ENCODE assay signal across 11 mouse cellular contexts in genomic region chr13:95470970-95471369, GRCm38 (mm10). TPM values are rescaled to one million over a fixed set of nuclear protein-coding genes. Genes with fewer than 3 reads are reported as not detected.
DNase-seq lines count a peak whose midpoint lies in the region; ATAC-seq and TF ChIP-seq lines count a peak whose summit lies in the region.
"Had no signal": no experiment of that assay in that cellular context is flagged by ENCODE, and none has a peak within 500 bp of the region (broad histone marks: within the 10 kb centered on the region; RNA-seq: fewer than 3 reads in every experiment).

No protein-coding gene starts in this region.

- H3K4me3 ChIP-seq in layer of hippocampus, adult 2 months = no peak overlapping the region
- H3K4me3 ChIP-seq: forebrain, embryonic 13.5 days had no signal

- 0 out of 2 replicates have a peak, but pooled peaks have one; percentile 50 for ATAC-seq in erythroid progenitor cell, adult 5-6 weeks (replicated peaks; ENCODE audit: low FRiP score, poor library complexity, severe bottlenecking)
- ATAC-seq: forebrain, embryonic 13.5 days had no signal

- DNase-seq in adrenal gland, postnatal 25 days = peak; percentile 7
- DNase-seq in adrenal gland, adult 2 months = no peak
- no peak for DNase-seq in layer of hippocampus, adult 2 months (ENCODE audit: low spot score in 2 of 2)
- DNase-seq in layer of hippocampus, adult 9-10 months (ENCODE audit: low spot score) = no peak
- DNase-seq in CD4-positive helper T cell, adult 2 months (ENCODE audit: low read depth, low spot score) = peak; percentile 32
- DNase-seq in natural killer cell, adult 2 months (ENCODE audit: low spot score in 2 of 2) = no peak
- DNase-seq in cerebellum, adult 18-20 months = no peak

- TF ChIP-seq CTCF in layer of hippocampus, adult 2 months (conservative IDR thresholded peaks at IDR 0.05) = peak; percentile 60

- H3K27ac ChIP-seq in layer of hippocampus, adult 2 months = no peak overlapping the region
- H3K27ac ChIP-seq: forebrain, embryonic 13.5 days had no signal

RNA-seq across cellular contexts. Expression of gene S100z, which starts 7.6 kb away (rescaled TPM):
- not detected in 2 replicates for total RNA-seq in adrenal gland, postnatal 25 days (2021)
- not detected for total RNA-seq in adrenal gland, adult 2 months (2021)
- not detected in 2 replicates for polyA plus RNA-seq in adrenal gland, adult 2 months (2012; rRNA removed)
- not detected for total RNA-seq in layer of hippocampus, adult 2 months (2021)
- not detected in 2 replicates for total RNA-seq in erythroid progenitor cell, adult 5-6 weeks (2015; ENCODE audit: low replicate concordance)
- not detected in 2 replicates for total RNA-seq in erythroid progenitor cell, adult 5-6 weeks (2017; ENCODE audit: low replicate concordance)
- total RNA-seq: layer of hippocampus, postnatal 14 days; monocyte, adult 5-6 weeks had no signal
- polyA plus RNA-seq: forebrain, embryonic 13.5 days had no signal

RNA-seq across cellular contexts. Expression of gene Crhbp, which starts 26.2 kb away (rescaled TPM):
- not detected in 2 replicates for total RNA-seq in adrenal gland, postnatal 25 days (2021)
- under 1 TPM in 1 of 2 experiments, not detected in 1; 0.21 TPM for total RNA-seq in adrenal gland, adult 2 months (2021)
- not detected in 2 replicates for polyA plus RNA-seq in adrenal gland, adult 2 months (2012; rRNA removed)
- total RNA-seq in layer of hippocampus, adult 2 months (2021) = 10 to 100 TPM; 19.9 to 20.9 TPM
- total RNA-seq in erythroid progenitor cell, adult 5-6 weeks (2015; ENCODE audit: low replicate concordance) = not detected in 2 replicates
- not detected in 2 replicates for total RNA-seq in erythroid progenitor cell, adult 5-6 weeks (2017; ENCODE audit: low replicate concordance)
- total RNA-seq: monocyte, adult 5-6 weeks had no signal

RNA-seq across cellular contexts. Expression of gene F2rl1, which starts 54.1 kb away (rescaled TPM):
- total RNA-seq in adrenal gland, postnatal 25 days (2021) = 0.12 TPM in 1 of 2 replicates, not detected in the other
- total RNA-seq in adrenal gland, adult 2 months (2021) = under 1 TPM; 0.17 to 0.20 TPM
- 0.12 and 0.28 TPM in 2 replicates for polyA plus RNA-seq in adrenal gland, adult 2 months (2012; rRNA removed)
- total RNA-seq in layer of hippocampus, adult 2 months (2021) = under 1 TPM; 0.17 to 0.18 TPM
- not detected in 2 replicates for total RNA-seq in erythroid progenitor cell, adult 5-6 weeks (2015; ENCODE audit: low replicate concordance)
- 1.7 TPM in 1 of 2 replicates, not detected in the other for total RNA-seq in erythroid progenitor cell, adult 5-6 weeks (2017; ENCODE audit: low replicate concordance)

Comparison
In these comparisons a context has a peak if more than half of its experiments do, and no peak if none do; other contexts are left out.
1. DNase-seq: peak in adrenal gland, postnatal 25 days (single experiment) and CD4-positive helper T cell, adult 2 months (single experiment); none in adrenal gland, adult 2 months (single experiment), layer of hippocampus, adult 2 months (0 of 2), layer of hippocampus, adult 9-10 months (single experiment), natural killer cell, adult 2 months (0 of 2) and cerebellum, adult 18-20 months (0 of 2).
2. RNA of gene Crhbp, which starts 26.2 kb away (total RNA-seq): 19.9 to 20.9 TPM in layer of hippocampus, adult 2 months; 0.21 TPM in adrenal gland, adult 2 months, not detected in adrenal gland, postnatal 25 days and not detected in erythroid progenitor cell, adult 5-6 weeks; every median in the first group is over 10 times any median in the second.